Mouse (Mus musculus): ENCODE measurements at regions not wholly inside any gene's neighbourhood (a gene's known extent, or its start where the extent isn't known, plus 50 kb on each side); places are given as distances from the start of the nearest gene placed in this dataset.

- Histone ChIP-seq H3K9ac (replicated peaks; ENCODE audit: low read length, poor library complexity, severe bottlenecking) (no peak overlapping the region), H3K9me3 (ENCODE audit: low read length) (no peaks in the 10 kb centered on the region), H3K36me3 (ENCODE audit: insufficient read depth, low read length) (no peaks in the 10 kb centered on the region), H3K27me3 (ENCODE audit: insufficient read depth, low read length) (no peaks in the 10 kb centered on the region), H3K4me2 (ENCODE audit: low read depth, low read length, poor library complexity, severe bottlenecking) (no peak overlapping the region), H3K27ac (ENCODE audit: low read depth, low read length) (no peak overlapping the region), H3K4me1 (ENCODE audit: insufficient read depth, low read length) (no peaks in the 10 kb centered on the region), H3K4me3 (ENCODE audit: low read depth, low read length) (no peak overlapping the region)
- no peak for ATAC-seq (ENCODE audit: low FRiP score)
- DNase-seq (ENCODE audit: low spot score) = no peak
- WGBS = 93% methylated on average over 5 of the region's 5 CpGs
- TF ChIP-seq CTCF (IDR thresholded peaks at IDR 0.05) = no peak
These were observed 99.7 kb upstream of the Arid5b start for GRCm38 (mm10) chr10:68378212-68378611.

DNA sequence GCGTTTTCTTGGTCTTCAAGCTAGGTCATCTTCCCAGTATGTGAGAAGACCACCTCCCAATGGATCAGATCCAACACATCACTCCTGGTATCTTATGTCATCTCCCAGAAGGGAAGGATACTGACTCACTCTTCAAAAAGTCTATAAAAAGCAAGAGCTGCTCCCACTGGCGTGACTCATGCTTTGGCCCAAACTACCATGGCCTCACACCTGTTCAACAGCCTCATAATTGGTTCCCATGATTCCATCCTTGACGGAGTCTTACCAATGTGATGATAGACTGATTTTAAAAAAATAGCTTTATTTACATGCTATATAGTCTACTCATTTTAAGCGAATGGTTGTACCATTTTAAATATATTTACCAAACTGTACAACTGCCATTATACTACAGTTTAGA is 98.9 kb upstream of the Arid5b start:
- Histone ChIP-seq H3K27me3 (ENCODE audit: insufficient read depth, low read length) (no peaks in the 10 kb centered on the region), H3K27ac (ENCODE audit: low read depth, low read length) (no peak overlapping the region), H3K4me1 (ENCODE audit: insufficient read depth, low read length) (no peaks in the 10 kb centered on the region), H3K9ac (replicated peaks; ENCODE audit: low read length, poor library complexity, severe bottlenecking) (no peak overlapping the region), H3K4me3 (ENCODE audit: low read depth, low read length) (no peak overlapping the region), H3K36me3 (ENCODE audit: insufficient read depth, low read length) (no peaks in the 10 kb centered on the region), H3K9me3 (ENCODE audit: low read length) (no peaks in the 10 kb centered on the region), H3K4me2 (ENCODE audit: low read depth, low read length, poor library complexity, severe bottlenecking) (no peak overlapping the region)
- ATAC-seq (ENCODE audit: low FRiP score) (no peak), DNase-seq (ENCODE audit: low spot score) (no peak)
- no peak for TF ChIP-seq CTCF (IDR thresholded peaks at IDR 0.05)
- 96% methylated on average over 4 of the region's 4 CpGs for WGBS

GRCm38 (mm10) chr10:68373875-68374274 is 95.3 kb upstream of the Arid5b start:
- H3K4me1 ChIP-seq (ENCODE audit: insufficient read depth, low read length) = no peaks in the 10 kb centered on the region
- 76% methylated on average over 5 of the region's 5 CpGs for WGBS
- H3K4me3 ChIP-seq (ENCODE audit: low read depth, low read length) = no peak overlapping the region
- no peaks in the 10 kb centered on the region for H3K27me3 ChIP-seq (ENCODE audit: insufficient read depth, low read length)
- ATAC-seq (ENCODE audit: low FRiP score) (no peak), DNase-seq (ENCODE audit: low spot score) (no peak)
- no peak for TF ChIP-seq CTCF (IDR thresholded peaks at IDR 0.05)
- H3K9me3 ChIP-seq (ENCODE audit: low read length) = no peaks in the 10 kb centered on the region
- H3K4me2 ChIP-seq (ENCODE audit: low read depth, low read length, poor library complexity, severe bottlenecking) = no peak overlapping the region
- no peak overlapping the region for H3K27ac ChIP-seq (ENCODE audit: low read depth, low read length)
- H3K9ac ChIP-seq (replicated peaks; ENCODE audit: low read length, poor library complexity, severe bottlenecking) = no peak overlapping the region
- no peaks in the 10 kb centered on the region for H3K36me3 ChIP-seq (ENCODE audit: insufficient read depth, low read length)

DNA sequence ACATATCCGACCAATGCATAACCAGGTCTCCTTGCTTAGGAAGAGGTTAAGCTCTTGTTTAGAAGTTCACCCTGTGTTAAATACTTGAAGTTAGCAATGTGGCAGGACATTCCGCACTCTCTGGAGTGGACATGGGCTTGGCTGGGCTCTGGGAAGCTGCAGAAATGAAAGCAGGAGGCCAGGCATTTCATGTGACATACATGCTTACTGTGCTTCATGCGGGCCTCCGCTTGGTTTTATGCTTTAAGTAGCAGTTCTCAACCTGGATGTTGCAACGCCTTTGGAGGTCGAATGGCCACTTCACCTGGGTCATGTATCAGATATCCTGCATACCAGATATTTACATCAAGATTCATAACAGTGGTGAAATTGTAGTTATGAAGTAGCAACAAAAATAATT is 93.2 kb upstream of the Arid5b start:
- Histone ChIP-seq H3K9ac (replicated peaks; ENCODE audit: low read length, poor library complexity, severe bottlenecking) (no peak overlapping the region), H3K4me3 (ENCODE audit: low read depth, low read length) (no peak overlapping the region), H3K36me3 (ENCODE audit: insufficient read depth, low read length) (no peaks in the 10 kb centered on the region), H3K4me1 (ENCODE audit: insufficient read depth, low read length) (no peaks in the 10 kb centered on the region), H3K9me3 (ENCODE audit: low read length) (no peaks in the 10 kb centered on the region), H3K4me2 (ENCODE audit: low read depth, low read length, poor library complexity, severe bottlenecking) (no peak overlapping the region), H3K27me3 (ENCODE audit: insufficient read depth, low read length) (no peaks in the 10 kb centered on the region), H3K27ac (ENCODE audit: low read depth, low read length) (no peak overlapping the region)
- no peak for ATAC-seq (ENCODE audit: low FRiP score)
- DNase-seq (ENCODE audit: low spot score) = no peak
- WGBS = 96% methylated on average over 6 of the region's 6 CpGs
- no peak for TF ChIP-seq CTCF (IDR thresholded peaks at IDR 0.05)

- TF ChIP-seq CTCF (IDR thresholded peaks at IDR 0.05) = no peak
- Histone ChIP-seq H3K4me2 (ENCODE audit: low read depth, low read length, poor library complexity, severe bottlenecking) (no peak overlapping the region), H3K9ac (replicated peaks; ENCODE audit: low read length, poor library complexity, severe bottlenecking) (no peak overlapping the region), H3K27me3 (ENCODE audit: insufficient read depth, low read length) (no peaks in the 10 kb centered on the region), H3K4me1 (ENCODE audit: insufficient read depth, low read length) (no peaks in the 10 kb centered on the region), H3K4me3 (ENCODE audit: low read depth, low read length) (no peak overlapping the region), H3K27ac (ENCODE audit: low read depth, low read length) (no peak overlapping the region), H3K9me3 (ENCODE audit: low read length) (no peaks in the 10 kb centered on the region), H3K36me3 (ENCODE audit: insufficient read depth, low read length) (no peaks in the 10 kb centered on the region)
- DNase-seq (ENCODE audit: low spot score) (no peak), ATAC-seq (ENCODE audit: low FRiP score) (no peak)
- WGBS = 86% methylated on average over 8 of the region's 8 CpGs
These were observed 92.4 kb upstream of the Arid5b start for GRCm38 (mm10) chr10:68370986-68371385.

GRCm38 (mm10) chr10:68366796-68367195 is 88.3 kb upstream of the Arid5b start:
- H3K9me3 ChIP-seq (ENCODE audit: low read length) = no peaks in the 10 kb centered on the region; the same call in 1 of the 2 replicates
- H3K27ac ChIP-seq (ENCODE audit: low read depth, low read length) = no peak overlapping the region
- H3K4me3 ChIP-seq (ENCODE audit: low read depth, low read length) = no peak overlapping the region
- H3K4me1 ChIP-seq (ENCODE audit: insufficient read depth, low read length) = no peaks in the 10 kb centered on the region
- H3K36me3 ChIP-seq (ENCODE audit: insufficient read depth, low read length) = no peaks in the 10 kb centered on the region
- no peak for TF ChIP-seq CTCF (IDR thresholded peaks at IDR 0.05)
- no peak overlapping the region for H3K4me2 ChIP-seq (ENCODE audit: low read depth, low read length, poor library complexity, severe bottlenecking)
- no peak overlapping the region for H3K9ac ChIP-seq (replicated peaks; ENCODE audit: low read length, poor library complexity, severe bottlenecking)
- H3K27me3 ChIP-seq (ENCODE audit: insufficient read depth, low read length) = no peaks in the 10 kb centered on the region
- ATAC-seq (ENCODE audit: low FRiP score) = no peak
- 89% methylated on average over 3 of the region's 3 CpGs for WGBS
- no peak for DNase-seq (ENCODE audit: low spot score)

Measured in midbrain, postnatal 0 days (tissue).